20 mouse cellular contexts compared by ENCODE assay signal in the genomic region with DNA sequence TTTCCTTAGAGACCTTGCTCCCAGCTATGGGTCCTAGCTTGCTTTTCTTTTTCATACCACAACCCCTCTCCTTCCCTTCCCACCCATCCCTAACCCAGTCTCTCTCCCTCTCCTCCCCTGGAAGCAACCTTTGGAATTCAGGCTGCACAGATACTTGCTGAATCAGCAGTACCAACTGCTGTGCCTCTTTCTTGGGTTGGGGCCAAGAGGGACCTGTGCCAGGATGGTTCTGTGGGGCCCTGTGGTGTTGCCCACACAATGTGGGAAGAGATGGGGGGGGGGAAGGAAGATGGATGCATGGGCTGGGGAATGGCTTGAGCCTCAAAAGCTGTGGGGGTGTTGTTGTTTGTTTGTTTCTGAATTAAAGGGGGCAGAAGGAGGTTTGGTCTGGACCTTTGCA. TPM values are rescaled to one million over a fixed set of nuclear protein-coding genes. Genes with fewer than 3 reads are reported as not detected.
A peak's percentile ranks its signal among the peaks of the same experiment; 100 is the strongest.
DNase-seq lines count a peak whose midpoint lies in the region; ATAC-seq lines count a peak whose summit lies in the region.
"Had no signal": no experiment of that assay in that cellular context is flagged by ENCODE, and none has a peak within 500 bp of the region (broad histone marks: within the 10 kb centered on the region; RNA-seq: fewer than 3 reads in every experiment).

No protein-coding gene starts in this region.

- H3K36me3 ChIP-seq in kidney, embryonic 16.5 days (ENCODE audit: insufficient read depth, low read length), result no peaks in the 10 kb centered on the region
- H3K36me3 ChIP-seq: embryonic facial prominence, embryonic 10.5 days; G1E; heart, embryonic 12.5 days; liver, embryonic 15.5 days had no signal

- H3K4me3 ChIP-seq in kidney, embryonic 16.5 days (ENCODE audit: low read length), result no peak overlapping the region
- H3K4me3 ChIP-seq: embryonic facial prominence, embryonic 10.5 days; erythroblast, embryonic 14.5 days; heart, embryonic 12.5 days; layer of hippocampus, adult 2 months; liver, embryonic 15.5 days had no signal

- H3K9ac ChIP-seq in kidney, embryonic 16.5 days (replicated peaks; ENCODE audit: low read length), result no peak overlapping the region
- H3K9ac ChIP-seq: heart, embryonic 12.5 days; liver, embryonic 15.5 days had no signal

- H3K9me3 ChIP-seq in kidney, embryonic 16.5 days (ENCODE audit: low read length), result no peaks in the 10 kb centered on the region
- H3K9me3 ChIP-seq: embryonic facial prominence, embryonic 10.5 days; heart, embryonic 12.5 days; liver, embryonic 15.5 days had no signal

- no peak for ATAC-seq in kidney, embryonic 16.5 days (ENCODE audit: low FRiP score, low TSS enrichment)
- ATAC-seq: CD4-positive, CD25-positive, alpha-beta regulatory T cell, adult 4 months; forebrain, embryonic 16.5 days had no signal

- 0 out of 2 replicates have a peak, but pooled peaks cover under 1% of the 10 kb centered on the region for H3K4me1 ChIP-seq in kidney, embryonic 16.5 days (ENCODE audit: insufficient read depth, low read length)
- H3K4me1 ChIP-seq: heart, embryonic 12.5 days; liver, embryonic 15.5 days had no signal

- no peaks in the 10 kb centered on the region; the same call in 1 of the 2 replicates for H3K27me3 ChIP-seq in kidney, embryonic 16.5 days (ENCODE audit: insufficient read depth, low read length)

- DNase-seq in adrenal gland, postnatal 14 days, result peak; percentile 12
- DNase-seq in adrenal gland, postnatal 36 days, result no peak
- DNase-seq in kidney, adult 18-20 months, result peak; percentile 3
- DNase-seq in right cerebral cortex, postnatal 14 days, result peak; percentile 42
- no peak for DNase-seq in right cerebral cortex, postnatal 25 days
- no peak for DNase-seq in heart, adult 8-10 months (ENCODE audit: low spot score)
- no peak for DNase-seq in lung, postnatal 4 days
- DNase-seq: heart, postnatal 36 days; lung, postnatal 10 days had no signal

- no peak overlapping the region for H3K27ac ChIP-seq in kidney, embryonic 16.5 days (ENCODE audit: low read length)
- H3K27ac ChIP-seq: embryonic facial prominence, embryonic 10.5 days; liver, embryonic 15.5 days; stomach, postnatal 0 days had no signal

- H3K4me2 ChIP-seq in kidney, embryonic 16.5 days (replicated peaks; ENCODE audit: low read depth, low read length), result no peak overlapping the region
- H3K4me2 ChIP-seq: heart, embryonic 12.5 days; liver, embryonic 15.5 days had no signal

RNA-seq across cellular contexts. Expression of gene Iqsec3, which starts 5.2 kb away (rescaled TPM):
- 3.6 and 4.1 TPM in 2 replicates for total RNA-seq in adrenal gland, postnatal 14 days (2021)
- 1 to 10 TPM; 2.9 to 4.4 TPM for total RNA-seq in adrenal gland, postnatal 36 days (2021)
- 0.04 and 0.09 TPM in 2 replicates for polyA plus RNA-seq in kidney, embryonic 16.5 days (2015; fragmentation: Nextera tagmentation; extraction: Ambion mirVana)
- total RNA-seq in heart, adult 8-10 months (2022), result under 1 TPM; 0.44 to 0.75 (median 0.62) TPM
- total RNA-seq: megakaryocyte-erythroid progenitor cell, adult 5-6 weeks had no signal
- polyA plus RNA-seq: CD4-positive, CD25-positive, alpha-beta regulatory T cell, adult 4 months; erythroblast, embryonic 14.5 days; G1E; heart, embryonic 12.5 days; liver, embryonic 15.5 days had no signal

Comparison
In these comparisons a context has a peak if more than half of its experiments do, and no peak if none do; other contexts are left out.
1. DNase-seq: peak in adrenal gland, postnatal 14 days (single experiment), kidney, adult 18-20 months (single experiment) and right cerebral cortex, postnatal 14 days (single experiment); none in adrenal gland, postnatal 36 days (0 of 2), right cerebral cortex, postnatal 25 days (single experiment), heart, adult 8-10 months (single experiment) and lung, postnatal 4 days (0 of 2).